Mouse (Mus musculus): ENCODE measurements around the gene Trim54.

The Trim54 gene

DNA sequence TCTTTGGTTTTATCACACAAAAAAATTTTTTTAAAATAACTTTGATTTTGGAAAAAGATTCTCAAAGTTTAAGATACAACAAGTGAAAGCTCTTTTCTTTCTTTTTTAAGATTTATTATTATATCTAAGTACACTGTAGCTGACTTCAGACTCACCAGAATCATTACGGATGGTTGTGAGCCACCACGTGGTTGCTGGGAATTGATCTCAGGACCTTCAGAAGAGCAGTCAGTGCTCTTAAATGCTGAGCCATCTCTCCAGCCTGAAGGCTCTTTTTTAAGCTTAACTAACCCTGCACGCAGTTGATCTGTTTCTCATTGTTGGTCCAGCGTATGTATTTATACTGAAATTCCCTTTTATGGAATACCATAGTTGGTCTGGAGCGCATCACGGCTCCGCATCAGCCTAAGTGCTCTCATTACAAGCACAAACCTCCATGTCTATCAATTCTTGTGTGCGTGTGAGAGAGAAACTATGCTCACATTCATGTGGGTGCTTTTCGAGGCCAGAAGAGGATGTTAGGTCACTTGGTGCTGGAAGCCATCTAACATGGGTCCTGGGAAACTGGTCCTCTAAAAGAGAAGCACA, 64.8 kb downstream of the Trim54 start:
- DNase-seq (ENCODE audit: low read depth, low spot score) = no peak

DNA sequence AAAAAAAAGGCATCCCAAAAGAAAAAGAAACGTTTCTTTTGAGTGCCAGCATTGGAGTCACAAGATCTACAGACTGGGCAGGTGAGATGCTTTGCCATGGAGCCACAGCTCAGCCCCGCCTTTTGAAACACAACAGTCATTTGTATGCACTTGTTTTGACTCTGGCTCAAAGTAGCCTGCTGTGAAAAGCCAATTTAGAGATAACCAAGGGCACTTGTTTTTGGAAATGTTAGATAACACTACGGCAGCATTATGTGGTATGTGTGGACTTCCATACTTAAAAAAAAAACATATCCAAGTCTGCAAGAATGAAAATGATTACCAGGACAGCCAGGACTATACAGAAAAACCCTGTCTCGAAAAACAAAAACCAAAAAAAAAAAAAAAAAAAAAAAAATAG, 67.2 kb downstream of the Trim54 start:
- DNase-seq (ENCODE audit: low read depth, low spot score) = no peak

All from brain, adult 2 months (tissue).